Mouse (Mus musculus) embryonic facial prominence, embryonic 10.5 days (tissue): Measurements from ENCODE around the gene Rcor2. TPM values are rescaled to one million over a fixed set of nuclear protein-coding genes. Genes with fewer than 3 reads are reported as not detected.
A peak's percentile ranks its signal among the peaks of the same experiment; 100 is the strongest.

ENCODE experiments used
- DNase-seq: peaks from one replicate; pipeline ENCODE4 v3.0.0-alpha.2; 2017; ENCODE audit warnings: low spot score
- H3K27ac ChIP-seq: fragments of 300-500 bp; sonication (generic); replicated peaks from 2 replicates; pipeline ENCODE4 v1.5.1; 2016; ENCODE audit warnings: mild to moderate bottlenecking
- H3K27me3 ChIP-seq: fragments of 300-500 bp; sonication (generic); replicated peaks from 2 replicates; pipeline ENCODE4 v1.6.1; 2016; ENCODE audit warnings: low read depth, mild to moderate bottlenecking; ENCODE audit not compliant: poor library complexity, severe bottlenecking
- H3K36me3 ChIP-seq: fragments of 300-500 bp; sonication (generic); replicated peaks from 2 replicates; pipeline ENCODE4 v1.6.1; 2016; ENCODE audit warnings: mild to moderate bottlenecking, moderate library complexity
- H3K4me1 ChIP-seq: fragments of 300-500 bp; sonication (generic); 2 replicates; pipeline ENCODE4 v1.6.1; 2016
- H3K4me3 ChIP-seq: fragments of 300-500 bp; sonication (generic); 2 replicates; pipeline ENCODE4 v1.5.1; 2016; ENCODE audit warnings: mild to moderate bottlenecking, moderate library complexity
- H3K9me3 ChIP-seq: fragments of 300-500 bp; sonication (generic); 2 replicates; pipeline ENCODE4 v1.6.1; 2016; ENCODE audit warnings: mild to moderate bottlenecking
- WGBS: fragments of 180-500 bp; shearing (Covaris S2); methylation state at CpG from one replicate; pipeline ENCODE4 v1.1.7; 2016; 5-methylcytosine and 5-hydroxymethylcytosine counted together
- polyA plus RNA-seq: library from polyadenylated mRNA; unstranded; fragments of >200 nt; fragmentation: Nextera tagmentation; extraction: Ambion mirVana; gene quantifications from 2 replicates; pipeline ENCODE4 v1.2.1, GENCODE M21; 2016

Rcor2 gene
- polyA plus RNA-seq, 1 experiment from 2014 or later: 51.0 TPM

DNA sequence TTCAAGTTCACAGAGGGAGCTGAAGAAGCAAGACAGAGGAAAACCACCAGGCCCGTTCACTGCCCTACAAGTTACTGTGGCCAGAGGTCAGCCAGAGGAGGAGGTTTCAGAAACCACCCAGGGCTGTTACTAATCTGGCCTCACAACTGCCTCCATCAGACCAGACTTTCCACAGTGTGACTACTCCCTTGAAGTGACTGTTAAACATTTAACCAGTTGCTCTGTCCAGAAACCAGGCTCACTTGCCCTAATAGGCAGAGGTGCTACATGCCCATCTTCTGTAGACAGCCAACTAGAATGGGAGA, 35.3 kb downstream of the Rcor2 start:
- Histone ChIP-seq H3K4me3 (no peak overlapping the region), H3K27me3 (no peaks in the 10 kb centered on the region), H3K4me1 (peaks cover 15% of the 10 kb centered on the region), H3K9me3 (no peaks in the 10 kb centered on the region), H3K27ac (no peak overlapping the region), H3K36me3 (peaks cover 52% of the 10 kb centered on the region)
- WGBS: 76% methylated on average over 1 of the region's 1 CpGs
- DNase-seq: no peak

DNA sequence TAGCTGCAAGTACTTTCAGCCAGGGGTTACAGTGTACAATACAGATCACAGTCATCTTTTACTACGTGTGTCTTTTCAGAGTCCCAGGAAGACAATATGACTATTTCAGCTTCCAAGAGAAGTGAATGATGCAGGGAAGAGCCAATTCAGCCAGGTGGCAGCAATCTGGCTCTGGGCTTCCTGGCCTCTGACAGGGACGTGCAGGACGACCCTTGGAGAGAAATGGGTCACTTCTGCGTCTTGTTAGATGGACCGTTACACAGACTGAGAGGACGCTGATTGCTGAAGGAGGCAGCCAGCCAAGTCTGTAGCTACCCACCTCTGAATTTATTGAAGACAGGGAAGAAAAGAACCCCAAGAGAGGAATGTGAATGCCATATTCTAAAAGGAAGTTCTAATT, 36.7 kb downstream of the Rcor2 start:
- no peaks in the 10 kb centered on the region for H3K27me3 ChIP-seq
- no peak overlapping the region for H3K27ac ChIP-seq
- no peak overlapping the region for H3K4me3 ChIP-seq
- 78% methylated on average over 6 of the region's 6 CpGs for whole genome bisulfite sequencing
- H3K9me3 ChIP-seq: no peaks in the 10 kb centered on the region
- no peak for DNase-seq
- H3K4me1 ChIP-seq: peaks cover 29% of the 10 kb centered on the region
- H3K36me3 ChIP-seq: peaks cover 44% of the 10 kb centered on the region

- no peaks in the 10 kb centered on the region for H3K27me3 ChIP-seq
- no peaks in the 10 kb centered on the region for H3K9me3 ChIP-seq
- peaks cover 39% of the 10 kb centered on the region for H3K4me1 ChIP-seq
- no peak for DNase-seq
- peaks cover 35% of the 10 kb centered on the region for H3K36me3 ChIP-seq
- H3K4me3 ChIP-seq: no peak overlapping the region
- no peak overlapping the region for H3K27ac ChIP-seq
- 78% methylated on average over 2 of the region's 2 CpGs for WGBS
These were observed 37.7 kb downstream of the Rcor2 start for GRCm38 (mm10) chr19:7304801-7305200.

- peaks cover 47% of the 10 kb centered on the region for H3K4me1 ChIP-seq
- no peaks in the 10 kb centered on the region for H3K9me3 ChIP-seq
- DNase-seq: no peak
- H3K27ac ChIP-seq: no peak overlapping the region
- H3K27me3 ChIP-seq: no peaks in the 10 kb centered on the region
- WGBS: 83% methylated on average over 11 of the region's 11 CpGs
- no peak overlapping the region for H3K4me3 ChIP-seq
- H3K36me3 ChIP-seq: peaks cover 31% of the 10 kb centered on the region
These were observed 38.5 kb downstream of the Rcor2 start for GRCm38 (mm10) chr19:7305380-7306310.

- WGBS: 43% methylated on average over 3 of the region's 3 CpGs
- Histone ChIP-seq H3K4me1 (peaks cover 61% of the 10 kb centered on the region), H3K27me3 (no peaks in the 10 kb centered on the region), H3K36me3 (peaks cover 20% of the 10 kb centered on the region), H3K27ac (no peak overlapping the region; the same call in 1 of the 2 replicates), H3K9me3 (no peaks in the 10 kb centered on the region), H3K4me3 (no peak overlapping the region)
- no peak for DNase-seq
These were observed 39.8 kb downstream of the Rcor2 start for GRCm38 (mm10) chr19:7306968-7307367.

DNA sequence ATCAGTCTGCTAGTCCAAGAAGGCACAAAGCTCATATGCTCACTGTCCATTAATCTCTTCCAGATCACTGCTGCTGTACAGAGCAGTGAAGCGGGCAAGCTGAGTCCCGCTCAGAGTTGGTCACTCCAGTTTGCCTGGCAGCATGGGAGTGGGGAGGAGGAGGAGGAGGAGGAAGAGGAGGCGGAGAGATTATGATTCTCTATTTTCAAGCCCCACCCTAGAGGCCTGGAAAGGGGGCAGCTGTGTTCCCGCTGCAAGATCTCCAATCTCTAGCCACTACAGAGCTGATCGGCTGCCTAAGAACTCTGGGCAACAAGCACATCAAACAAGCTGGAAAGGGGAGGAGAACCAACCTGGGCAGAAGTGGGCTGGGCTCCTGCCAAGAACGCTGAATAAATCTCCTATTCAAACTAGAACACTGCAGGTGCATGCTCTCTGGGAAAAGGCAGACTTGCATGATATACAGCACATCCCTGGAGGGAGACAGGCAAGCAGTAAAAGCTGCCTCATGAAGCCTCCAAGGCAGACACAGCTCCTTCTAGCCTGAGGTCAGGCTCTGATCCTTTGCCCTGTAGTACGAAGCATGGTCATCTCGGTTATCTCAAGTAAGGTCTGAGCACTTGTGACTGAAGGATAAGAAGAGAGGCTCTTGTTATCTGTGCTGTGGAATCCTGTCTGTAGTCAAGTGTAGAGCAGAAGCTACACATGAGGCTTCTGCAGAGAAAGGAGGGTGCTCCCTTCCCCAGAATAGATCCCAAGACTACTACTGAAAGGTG, 41.1 kb downstream of the Rcor2 start:
- H3K27me3 ChIP-seq: no peaks in the 10 kb centered on the region
- H3K4me1 ChIP-seq: peaks cover 61% of the 10 kb centered on the region
- no peaks in the 10 kb centered on the region for H3K9me3 ChIP-seq
- peak overlapping the region; percentile 1; the same call in 1 of the 2 replicates for H3K4me3 ChIP-seq
- H3K27ac ChIP-seq: peak overlapping the region; percentile 51; the same call in 1 of the 2 replicates
- WGBS: 68% methylated on average over 8 of the region's 8 CpGs
- H3K36me3 ChIP-seq: peaks cover 19% of the 10 kb centered on the region
- peak; percentile 25 for DNase-seq

DNA sequence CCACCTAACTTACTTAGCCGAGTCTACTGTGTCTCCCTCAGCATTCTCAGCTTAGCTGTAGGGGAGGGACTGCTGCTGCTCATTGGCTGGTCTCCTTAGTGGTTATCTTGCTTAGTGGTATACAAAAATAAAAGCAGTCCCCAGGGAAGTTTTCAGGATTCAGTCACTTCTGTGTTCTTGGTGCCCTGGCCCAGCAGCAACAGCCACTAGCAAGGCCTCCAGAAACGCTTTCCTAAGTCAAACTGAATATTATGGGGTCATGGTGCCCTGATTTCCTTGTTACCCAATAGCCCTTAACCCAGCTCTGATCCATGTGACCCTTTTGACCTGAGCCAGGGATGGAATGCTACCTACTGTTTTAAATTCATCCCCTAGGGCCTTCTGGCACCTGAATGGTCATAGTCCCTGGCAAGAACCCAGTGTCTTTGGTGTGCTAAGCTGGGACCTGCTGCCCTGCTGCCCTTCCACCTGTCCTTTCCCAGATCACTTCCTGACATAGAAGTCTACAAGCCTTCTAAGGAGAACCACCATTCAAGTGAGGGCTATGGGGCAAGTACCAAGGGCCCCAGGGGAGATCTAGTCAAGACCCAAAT, 42.7 kb downstream of the Rcor2 start:
- H3K4me1 ChIP-seq: peaks cover 66% of the 10 kb centered on the region
- peaks cover 9% of the 10 kb centered on the region for H3K36me3 ChIP-seq
- no peaks in the 10 kb centered on the region for H3K9me3 ChIP-seq
- 50% methylated on average over 2 of the region's 2 CpGs for WGBS
- DNase-seq: no peak
- H3K27me3 ChIP-seq: no peaks in the 10 kb centered on the region
- H3K4me3 ChIP-seq: no peak overlapping the region
- peak overlapping the region; percentile 77; the same call in 1 of the 2 replicates for H3K27ac ChIP-seq

GRCm38 (mm10) chr19:7310704-7311103, 43.6 kb downstream of the Rcor2 start:
- 9% methylated on average over 5 of the region's 5 CpGs for WGBS
- peaks cover 66% of the 10 kb centered on the region for H3K4me1 ChIP-seq
- H3K27me3 ChIP-seq: no peaks in the 10 kb centered on the region
- no peaks in the 10 kb centered on the region for H3K9me3 ChIP-seq
- peak; percentile 65 for DNase-seq
- H3K36me3 ChIP-seq: peaks cover 6% of the 10 kb centered on the region
- peak overlapping the region; percentile 32 for H3K4me3 ChIP-seq
- peak overlapping the region; percentile 77 for H3K27ac ChIP-seq

DNA sequence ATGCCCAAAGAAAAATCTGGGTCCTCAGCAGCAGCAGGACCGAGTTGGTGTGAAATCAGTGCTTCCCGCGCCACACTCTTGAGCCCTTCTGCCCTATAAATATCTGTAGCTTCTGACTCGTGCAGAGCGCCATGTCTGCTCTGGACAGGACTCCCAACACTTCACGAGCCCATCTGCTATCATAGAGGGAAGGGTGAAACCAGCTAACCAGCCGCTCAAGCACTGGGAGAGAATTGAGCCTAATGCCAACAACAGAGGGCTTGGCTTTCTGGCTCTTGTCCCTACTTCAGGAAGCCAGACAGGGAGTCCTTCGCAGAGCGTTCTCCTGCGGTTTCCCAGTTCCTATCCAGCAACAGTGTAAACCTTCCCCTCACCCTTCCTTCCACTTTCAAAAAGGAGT, 44.2 kb downstream of the Rcor2 start:
- Histone ChIP-seq H3K27me3 (no peaks in the 10 kb centered on the region), H3K4me3 (peak overlapping the region; percentile 32; the same call in 1 of the 2 replicates), H3K9me3 (no peaks in the 10 kb centered on the region), H3K36me3 (0 out of 2 replicates have a peak, but pooled peaks cover 3% of the 10 kb centered on the region), H3K4me1 (peaks cover 61% of the 10 kb centered on the region), H3K27ac (peak overlapping the region; percentile 77)
- WGBS: 37% methylated on average over 10 of the region's 10 CpGs
- DNase-seq: no peak

DNA sequence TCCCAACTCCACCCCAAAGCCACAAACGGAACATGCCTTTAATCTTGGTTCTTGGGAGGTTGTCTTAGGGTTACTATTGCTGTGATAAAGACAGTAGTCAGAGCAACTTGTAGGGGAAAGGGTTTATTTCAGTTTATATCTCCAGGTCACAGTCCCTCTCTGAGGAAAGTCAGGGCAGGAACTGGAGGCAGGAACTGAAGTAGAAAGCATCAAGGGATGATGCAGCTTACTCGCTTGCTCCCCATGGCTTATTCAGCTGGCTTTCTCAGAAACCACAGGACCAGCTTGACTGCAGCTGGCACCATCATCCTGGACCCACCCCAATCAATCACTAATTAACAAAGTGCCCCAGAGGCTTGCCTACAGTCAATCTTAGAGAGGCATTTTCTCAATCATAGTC, 46.5 kb downstream of the Rcor2 start:
- no peak overlapping the region for H3K4me3 ChIP-seq
- H3K27ac ChIP-seq: no peak overlapping the region
- peaks cover 2% of the 10 kb centered on the region; the same call in 1 of the 2 replicates for H3K36me3 ChIP-seq
- no peaks in the 10 kb centered on the region for H3K9me3 ChIP-seq
- H3K4me1 ChIP-seq: peaks cover 39% of the 10 kb centered on the region
- WGBS: 94% methylated on average over 2 of the region's 2 CpGs
- H3K27me3 ChIP-seq: no peaks in the 10 kb centered on the region
- no peak for DNase-seq

DNA sequence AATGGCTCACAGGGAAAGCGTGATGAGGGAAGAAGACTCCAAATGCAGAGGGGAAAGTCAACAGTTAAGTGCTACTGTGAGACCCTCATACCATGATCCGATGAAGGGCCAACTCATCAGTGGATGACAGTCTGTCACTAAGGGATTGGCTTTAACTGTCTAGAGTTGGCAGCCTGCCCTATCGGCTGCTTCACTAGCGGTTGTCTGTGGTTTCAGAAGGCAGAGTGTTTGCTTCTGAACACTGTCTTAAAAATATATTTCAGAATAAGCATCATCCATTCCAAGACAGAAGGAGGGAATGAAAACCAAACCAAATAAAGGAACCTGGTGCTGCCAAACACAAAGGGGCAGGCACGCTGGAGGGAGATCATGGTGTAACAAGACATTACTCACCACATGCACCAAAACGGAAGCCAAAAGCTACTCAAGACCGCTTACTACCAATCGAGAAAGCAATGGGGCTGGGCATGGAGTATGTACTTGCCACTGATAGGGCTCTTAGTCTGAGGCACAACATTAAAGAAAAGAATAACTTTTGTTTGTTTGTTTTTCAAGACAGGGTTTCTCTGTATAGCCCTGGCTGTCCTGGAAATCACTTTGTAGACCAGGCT, 48.0 kb downstream of the Rcor2 start:
- peaks cover 24% of the 10 kb centered on the region for H3K4me1 ChIP-seq
- no peaks in the 10 kb centered on the region for H3K9me3 ChIP-seq
- H3K27ac ChIP-seq: no peak overlapping the region
- no peak overlapping the region for H3K4me3 ChIP-seq
- 92% methylated on average over 8 of the region's 8 CpGs for WGBS
- no peak for DNase-seq
- no peaks in the 10 kb centered on the region for H3K27me3 ChIP-seq
- peaks cover 9% of the 10 kb centered on the region for H3K36me3 ChIP-seq

DNA sequence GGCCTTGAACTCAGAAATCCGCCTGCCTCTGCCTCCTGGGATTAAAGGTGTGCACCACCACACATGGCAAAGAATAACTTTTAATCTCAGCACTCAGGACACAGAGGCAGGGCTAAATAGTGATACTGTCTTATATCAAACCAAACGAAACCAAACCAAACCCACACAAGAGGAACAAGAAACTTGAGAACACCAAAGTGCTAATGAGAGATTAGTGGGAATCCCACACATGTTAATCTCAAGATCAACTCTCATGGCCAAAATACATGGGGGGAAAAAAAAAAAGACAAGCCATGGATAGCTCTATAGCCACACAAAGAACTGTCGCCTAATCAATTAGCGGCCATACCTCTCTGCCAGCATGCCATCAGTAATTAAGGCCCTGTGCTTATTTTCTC, 48.5 kb downstream of the Rcor2 start:
- Histone ChIP-seq H3K36me3 (peaks cover 9% of the 10 kb centered on the region), H3K4me3 (no peak overlapping the region), H3K27ac (no peak overlapping the region), H3K27me3 (no peaks in the 10 kb centered on the region), H3K9me3 (no peaks in the 10 kb centered on the region), H3K4me1 (peaks cover 19% of the 10 kb centered on the region)
- no peak for DNase-seq
- WGBS: 86% methylated on average over 4 of the region's 4 CpGs
